Mouse (Mus musculus) liver (tissue): ENCODE data around the gene Matn4.

ENCODE experiments used
- DNase-seq: peaks from one replicate; pipeline ENCODE4 v3.0.0-alpha.2; 2020; ENCODE audit warnings: mixed read lengths

Gene Matn4

GRCm38 (mm10) chr2:164405060-164405459 is at the start of gene Matn4:
Matn4 (minus strand) TSS chr2:164405160.
- no peak for DNase-seq

GRCm38 (mm10) chr2:164453887-164454500 is 49.0 kb upstream of the Matn4 start:
- no peak for DNase-seq

- DNase-seq, result no peak
Measured at GRCm38 (mm10) chr2:164453047-164453757, 48.2 kb upstream of the Matn4 start.

GRCm38 (mm10) chr2:164452000-164452676 is 47.2 kb upstream of the Matn4 start:
- no peak for DNase-seq

- no peak for DNase-seq
Measured at GRCm38 (mm10) chr2:164449341-164450042, 44.5 kb upstream of the Matn4 start.

- DNase-seq, result no peak
Measured at GRCm38 (mm10) chr2:164448921-164449320, 44.0 kb upstream of the Matn4 start.

GRCm38 (mm10) chr2:164448140-164448539 is 43.2 kb upstream of the Matn4 start:
- no peak for DNase-seq

GRCm38 (mm10) chr2:164446086-164446469 is 41.1 kb upstream of the Matn4 start:
- DNase-seq, result no peak

GRCm38 (mm10) chr2:164445399-164446085 is 40.6 kb upstream of the Matn4 start:
- no peak for DNase-seq

- no peak for DNase-seq
Measured at GRCm38 (mm10) chr2:164444701-164445100, 39.7 kb upstream of the Matn4 start.

- no peak for DNase-seq
Measured at GRCm38 (mm10) chr2:164443460-164444000, 38.6 kb upstream of the Matn4 start, which contains the start of gene Sdc4. Sdc4 (minus strand) TSS chr2:164443887.

GRCm38 (mm10) chr2:164443051-164443437 is 38.1 kb upstream of the Matn4 start:
- peak; percentile 78 for DNase-seq

- DNase-seq, result peak; percentile 23
Measured at GRCm38 (mm10) chr2:164442315-164443050, 37.5 kb upstream of the Matn4 start.

GRCm38 (mm10) chr2:164441731-164442130 is 36.8 kb upstream of the Matn4 start:
- no peak for DNase-seq

- no peak for DNase-seq
Measured at GRCm38 (mm10) chr2:164441155-164441554, 36.2 kb upstream of the Matn4 start.

GRCm38 (mm10) chr2:164440314-164440713 is 35.4 kb upstream of the Matn4 start:
- DNase-seq, result no peak

- DNase-seq, result no peak
Measured at GRCm38 (mm10) chr2:164439001-164439421, 34.1 kb upstream of the Matn4 start.

GRCm38 (mm10) chr2:164438257-164438656 is 33.3 kb upstream of the Matn4 start:
- no peak for DNase-seq

GRCm38 (mm10) chr2:164437710-164438109 is 32.8 kb upstream of the Matn4 start:
- no peak for DNase-seq

GRCm38 (mm10) chr2:164436961-164437360 is 32.0 kb upstream of the Matn4 start:
- no peak for DNase-seq

- DNase-seq, result no peak
Measured at GRCm38 (mm10) chr2:164436215-164436913, 31.4 kb upstream of the Matn4 start.
